Mouse (Mus musculus): ENCODE measurements at regions not wholly inside any gene's neighbourhood (a gene's known extent, or its start where the extent isn't known, plus 50 kb on each side); places are given as distances from the start of the nearest gene placed in this dataset.

DNA sequence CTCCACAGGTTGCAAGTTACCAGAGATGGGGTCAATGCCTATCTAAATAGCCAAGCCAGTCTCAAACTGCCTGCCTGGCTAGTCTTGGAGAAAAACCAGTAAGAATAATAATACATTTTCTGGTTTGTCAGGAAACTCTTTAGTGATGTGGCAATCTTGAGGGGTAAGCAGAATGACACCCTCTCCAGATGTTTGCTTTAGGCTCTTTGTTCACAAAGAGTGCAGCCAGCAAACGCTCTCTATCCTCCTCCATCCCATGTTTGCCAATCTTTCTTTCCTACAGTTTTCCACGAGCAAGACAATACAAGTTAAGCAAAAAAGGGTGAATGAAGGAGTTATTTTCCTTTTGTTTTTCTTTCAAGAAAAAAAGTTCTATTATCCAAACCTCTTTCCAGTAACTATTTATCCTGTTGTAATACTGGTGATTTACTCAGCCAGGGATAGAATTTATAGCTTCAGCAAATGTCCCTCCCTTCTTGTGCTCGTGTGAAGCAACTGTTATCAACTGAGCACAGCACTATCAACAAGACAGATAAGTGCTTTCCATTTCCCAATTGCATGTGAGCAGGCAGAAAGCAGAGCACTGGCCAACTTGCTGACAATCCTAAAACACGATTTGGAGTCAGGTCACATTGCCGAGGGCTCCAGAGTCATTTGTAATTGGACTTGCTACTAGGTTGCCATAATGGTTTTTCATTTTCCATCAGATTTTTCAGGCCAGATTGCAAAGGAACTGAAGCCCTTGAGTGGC is 873.5 kb downstream of the Rapgef2 start:
- DNase-seq (ENCODE audit: low read depth) = no peak

GRCm38 (mm10) chr3:78411395-78411794 is 874.9 kb downstream of the Rapgef2 start:
- no peak for DNase-seq (ENCODE audit: low read depth)

GRCm38 (mm10) chr3:78409237-78409636 is 877.1 kb downstream of the Rapgef2 start:
- no peak for DNase-seq (ENCODE audit: low read depth)

DNA sequence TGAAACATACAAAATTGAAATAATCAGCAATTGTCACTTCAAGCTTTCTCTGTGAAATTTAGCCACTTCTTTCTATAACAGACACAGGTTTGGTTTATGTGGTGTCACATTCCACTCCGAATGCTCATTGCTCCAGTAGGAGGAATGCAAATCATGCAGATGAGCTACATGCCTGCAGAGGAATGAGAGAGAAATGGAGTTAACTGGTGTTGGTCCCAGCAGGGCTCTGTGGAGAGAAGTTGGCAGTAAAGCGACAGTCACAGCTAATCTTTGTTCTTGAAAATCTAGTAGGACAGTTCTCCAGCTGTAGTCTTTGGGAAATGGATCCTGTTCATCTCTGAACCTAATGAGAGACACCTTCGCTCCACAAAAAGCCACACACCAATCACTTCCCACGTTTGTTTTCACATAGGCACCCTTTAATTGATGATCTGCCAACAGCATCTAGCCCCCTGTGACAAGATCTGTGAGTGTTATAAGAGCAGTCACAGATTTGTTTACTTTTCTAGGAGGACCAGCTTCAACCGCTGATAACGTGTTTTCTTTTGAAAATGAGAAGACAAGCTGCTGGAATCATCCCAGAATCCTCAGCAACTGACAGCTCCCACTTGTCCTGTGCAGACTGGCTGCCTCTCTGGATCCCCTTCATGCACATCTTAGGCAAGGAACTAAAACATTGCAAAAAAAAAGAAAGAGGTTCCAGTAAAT is 880.4 kb downstream of the Rapgef2 start:
- DNase-seq (ENCODE audit: low read depth) = no peak

DNA sequence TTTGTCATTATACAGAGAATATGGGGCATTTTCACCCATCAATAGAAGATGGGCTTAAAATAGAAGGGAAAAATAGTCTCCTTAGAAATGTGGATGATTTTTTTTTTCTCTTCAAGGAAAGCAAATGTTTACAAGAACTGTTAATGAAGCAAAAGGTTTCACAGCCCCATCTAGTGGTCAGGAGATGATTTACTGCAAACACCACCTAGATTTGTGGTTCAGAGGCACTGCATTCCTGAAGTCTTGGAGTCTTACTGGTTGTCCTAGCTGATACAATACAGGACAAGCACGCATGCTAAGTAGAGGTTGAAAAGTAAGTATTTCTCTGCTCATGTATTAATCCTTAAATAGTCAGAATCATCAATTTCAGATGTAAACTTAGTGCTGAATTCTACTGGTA is 927.9 kb downstream of the Rapgef2 start:
- DNase-seq (ENCODE audit: low read depth) = peak; percentile 42

DNA sequence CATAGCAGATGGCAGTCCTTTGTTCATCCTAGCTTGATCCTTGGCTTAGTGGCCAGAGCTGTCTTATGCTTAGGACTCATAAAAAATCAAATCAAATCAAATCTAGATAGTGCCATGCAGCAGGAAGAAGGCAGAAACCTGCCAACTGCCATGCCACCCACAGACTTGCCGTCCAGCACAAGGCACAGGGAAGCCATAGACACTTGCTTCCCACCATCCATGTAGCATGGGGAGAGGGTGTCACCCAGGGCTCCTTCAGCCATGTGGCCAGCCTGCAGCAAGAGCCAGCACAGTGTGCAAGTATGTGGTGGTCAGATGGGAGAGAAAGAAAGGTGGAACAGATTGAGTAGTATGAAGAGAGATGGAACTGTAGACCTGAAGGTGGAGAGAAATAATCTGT is 946.4 kb downstream of the Rapgef2 start:
- DNase-seq (ENCODE audit: low read depth) = no peak

DNA sequence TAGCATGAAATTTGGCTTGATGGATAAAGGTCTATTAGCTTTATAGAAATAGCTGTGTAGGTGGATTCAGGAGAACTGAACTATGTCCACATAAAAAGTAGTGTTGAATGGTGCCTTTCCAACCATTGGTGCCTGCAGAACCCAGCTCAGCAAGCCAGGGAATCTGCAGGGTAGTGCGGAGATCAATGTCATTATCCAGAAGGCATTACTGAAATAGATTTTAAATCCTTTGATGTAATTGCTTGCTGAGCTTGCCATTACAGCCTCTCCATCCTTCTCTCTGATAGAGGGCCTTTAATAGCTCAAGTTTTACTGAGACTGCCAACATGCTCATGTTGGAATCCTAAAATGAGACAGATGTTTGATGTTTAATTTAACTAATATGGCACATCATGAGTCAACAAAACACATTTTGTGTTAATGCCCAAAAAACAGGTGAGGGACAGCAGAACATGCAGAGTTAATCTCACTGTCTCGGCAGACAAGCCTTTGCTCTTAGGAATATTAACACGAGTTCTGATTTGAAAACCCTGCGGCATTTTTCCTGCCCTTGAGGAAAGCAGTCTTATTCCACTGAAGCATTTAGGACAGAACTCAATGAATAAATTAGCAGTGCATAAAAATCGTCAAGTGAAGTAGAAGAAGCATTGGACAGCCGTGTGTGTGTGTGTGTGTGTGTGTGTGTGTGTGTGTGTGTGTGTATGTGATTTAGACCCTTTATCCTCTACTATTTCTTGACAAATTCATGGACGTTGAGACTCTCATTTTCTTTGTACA is 974.5 kb downstream of the Rapgef2 start:
- DNase-seq (ENCODE audit: low read depth) = no peak

- no peak for DNase-seq (ENCODE audit: low read depth)
These were observed 985.8 kb downstream of the Rapgef2 start for GRCm38 (mm10) chr3:78300506-78300905.

GRCm38 (mm10) chr3:78291894-78292293 is 994.4 kb downstream of the Rapgef2 start:
- DNase-seq (ENCODE audit: low read depth) = no peak

- no peak for DNase-seq (ENCODE audit: low read depth)
These were observed 1002.2 kb downstream of the Rapgef2 start for GRCm38 (mm10) chr3:78284071-78284470.

- no peak for DNase-seq (ENCODE audit: low read depth)
These were observed 1049.4 kb downstream of the Rapgef2 start for GRCm38 (mm10) chr3:78236920-78237319.

DNA sequence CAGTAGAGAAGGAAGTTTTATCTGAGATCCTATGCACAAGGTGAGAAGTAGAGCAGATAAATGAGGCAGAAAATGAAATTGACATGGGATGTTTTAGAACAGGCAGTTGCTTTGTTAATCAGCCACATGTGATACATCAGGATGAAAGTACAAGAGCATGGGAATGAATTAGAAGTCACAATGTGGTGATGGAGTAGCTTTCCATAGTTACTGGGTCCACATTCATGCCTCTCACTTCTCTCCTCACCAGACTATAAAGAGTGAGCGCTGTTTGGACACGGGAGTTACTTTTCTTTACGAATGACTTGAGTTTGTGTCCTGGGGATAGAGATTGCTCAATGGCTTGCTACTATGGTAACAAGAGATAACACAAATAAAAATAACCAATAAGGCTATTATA is 1076.6 kb downstream of the Rapgef2 start:
- DNase-seq (ENCODE audit: low read depth) = no peak

DNA sequence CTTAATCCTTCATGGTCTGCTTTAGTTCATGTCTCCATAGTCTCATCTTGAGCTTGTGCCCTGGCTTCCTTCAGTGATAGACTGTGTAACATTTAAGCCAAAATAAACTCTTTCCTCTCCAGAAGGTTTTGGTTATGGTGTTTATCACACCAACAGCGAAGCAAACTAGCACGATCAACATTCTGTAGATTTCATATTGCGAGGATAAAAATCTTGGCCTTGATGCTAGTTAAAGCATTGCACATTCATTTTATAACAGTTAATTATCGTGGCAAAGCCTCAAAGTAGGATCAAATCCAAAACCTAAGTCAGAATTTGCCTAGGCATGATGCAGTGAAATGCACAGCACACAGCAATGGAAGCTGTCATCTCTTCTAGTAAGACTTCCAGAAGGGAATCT is 1123.7 kb downstream of the Rapgef2 start:
- no peak for DNase-seq (ENCODE audit: low read depth)

DNA sequence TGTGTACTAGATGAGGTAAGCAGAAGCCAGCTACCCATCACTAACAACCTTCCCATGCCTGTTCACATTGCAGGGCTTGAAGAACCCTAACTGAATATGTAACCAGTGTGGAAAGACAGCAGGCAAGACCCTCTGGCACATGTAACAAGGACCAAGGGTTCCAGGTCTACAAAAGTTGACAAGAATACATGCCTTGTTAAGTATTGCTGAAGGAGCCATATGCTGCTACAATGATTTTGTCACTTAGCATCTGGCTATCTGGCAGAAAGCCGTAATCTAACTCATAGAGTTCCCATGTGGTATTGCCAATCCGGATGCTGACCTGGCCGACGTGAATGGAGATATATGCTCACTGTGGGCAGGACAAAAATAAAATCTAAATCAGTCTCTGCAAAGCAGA is 1127.9 kb downstream of the Rapgef2 start:
- DNase-seq (ENCODE audit: low read depth) = no peak

All from 416B (cell line).